Mouse (Mus musculus) v-Abl transformed pro-B cells (cell line): ENCODE data around the gene Soga3.

Experiments used
- in situ Hi-C, 2 experiments: fragments of 400-800 bp; cut with MboI; formaldehyde crosslinking; loops; one replicate each; pipeline ENCODE4 v1.15.1; 2025; ENCODE audit not compliant: unreplicated experiment in 2 of 2

The Soga3 gene

DNA sequence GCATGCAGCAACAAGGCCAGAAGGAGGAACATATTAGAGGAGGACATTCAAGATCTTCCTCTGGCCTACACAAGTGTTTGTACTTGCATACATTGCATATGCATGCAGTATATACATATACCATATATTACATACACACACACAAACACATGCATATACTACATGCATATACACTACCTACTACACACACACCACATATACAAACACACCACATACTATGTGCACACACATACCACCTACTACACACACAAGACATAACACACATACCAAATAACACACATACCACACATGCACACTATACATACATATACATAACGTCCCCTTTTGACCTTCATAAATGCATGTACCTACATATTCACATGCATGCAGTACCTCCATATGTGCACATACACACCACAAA, 57.0 kb downstream of the Soga3 start:
- in situ Hi-C loops, result no loop called here

DNA sequence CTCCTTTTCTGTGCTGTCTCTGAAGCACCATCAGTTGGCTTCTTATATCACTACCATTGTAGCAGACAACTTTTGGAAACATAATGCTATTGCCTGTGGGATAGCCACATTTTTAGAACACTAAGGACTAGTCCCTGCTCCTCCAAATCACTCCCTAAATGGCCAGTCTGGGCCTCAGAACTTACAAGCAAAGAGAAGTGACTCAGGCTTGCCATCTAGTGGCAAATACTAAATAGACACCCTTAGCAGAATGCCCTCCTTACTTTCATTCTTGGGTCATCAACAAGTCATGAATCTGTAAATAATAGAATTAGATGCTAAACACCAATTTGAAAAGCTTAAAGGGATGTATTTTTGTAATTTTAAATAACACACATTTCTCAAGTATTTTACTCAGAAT, 63.1 kb downstream of the Soga3 start:
- in situ Hi-C loops, result no loop called here

DNA sequence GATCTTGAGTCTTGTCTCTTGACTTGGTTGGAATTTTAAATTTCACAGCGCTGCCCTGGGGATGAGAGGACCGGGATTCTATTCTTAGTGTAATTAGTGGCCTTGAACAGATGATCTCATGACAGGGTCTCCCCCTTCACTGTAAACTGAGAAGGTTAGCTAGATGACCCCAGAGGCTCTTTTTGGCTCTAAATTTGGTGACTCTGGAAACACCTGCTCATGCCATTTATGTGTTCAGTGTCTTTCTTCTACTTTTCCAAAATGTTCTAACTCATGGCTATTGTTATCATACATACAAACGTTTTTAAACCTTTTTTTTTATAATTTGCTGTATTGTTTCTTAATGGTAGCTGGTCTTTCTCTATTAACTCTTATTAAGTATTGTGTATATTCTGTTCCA, 65.1 kb downstream of the Soga3 start:
- in situ Hi-C loops, result no loop called here

DNA sequence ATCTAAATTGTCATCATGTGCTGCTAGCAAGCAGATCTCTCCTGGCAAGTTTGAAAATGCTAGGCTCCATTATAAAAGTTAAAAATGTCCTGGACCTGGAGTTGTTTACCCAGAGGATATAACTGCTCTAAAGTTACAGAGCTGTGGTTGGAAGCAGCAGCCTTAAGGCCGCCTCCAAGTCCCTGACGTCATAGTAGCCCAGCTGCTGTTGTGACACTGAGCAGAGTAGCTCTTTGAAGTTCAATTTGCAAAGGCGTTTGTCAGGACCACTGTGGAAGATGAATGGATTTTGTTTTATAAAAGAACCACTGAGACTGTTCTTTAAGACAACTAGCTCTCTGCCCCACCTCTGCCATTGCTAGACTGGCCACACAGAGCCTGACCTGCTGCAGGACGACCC, 67.8 kb downstream of the Soga3 start, which contains the start of gene 9330159F19Rik:
Gene 9330159F19Rik, plus strand, starts transcription at position 154 of the 400 bp plus-strand sequence.
- in situ Hi-C loops, result no loop called here

DNA sequence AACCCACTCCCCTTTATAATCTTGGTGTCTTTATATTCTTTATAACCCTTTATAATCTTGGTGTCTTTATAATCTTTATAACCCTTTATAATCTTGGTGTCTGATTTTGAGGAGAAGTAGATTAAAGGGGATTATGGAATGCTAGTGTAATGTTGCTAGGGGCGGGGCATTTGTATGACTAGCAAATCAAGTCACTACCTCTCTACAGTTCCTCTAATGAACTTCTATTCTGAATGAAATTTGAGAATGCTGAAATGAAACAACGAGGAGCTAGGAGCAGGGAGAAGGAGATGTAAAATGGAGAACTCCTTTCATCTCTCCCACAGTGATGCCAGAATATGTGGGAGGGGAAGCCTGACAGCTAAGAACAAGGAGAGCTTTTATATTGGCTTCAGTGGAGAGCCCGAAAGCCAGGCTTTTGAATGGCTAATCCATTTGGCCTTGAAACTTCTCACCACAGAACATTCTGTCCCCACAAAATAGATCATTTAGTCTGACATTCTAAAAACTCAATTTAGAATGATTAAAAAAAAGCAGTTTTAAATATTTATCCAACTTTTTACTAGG, 70.0 kb downstream of the Soga3 start:
- in situ Hi-C loops, result no loop called here

DNA sequence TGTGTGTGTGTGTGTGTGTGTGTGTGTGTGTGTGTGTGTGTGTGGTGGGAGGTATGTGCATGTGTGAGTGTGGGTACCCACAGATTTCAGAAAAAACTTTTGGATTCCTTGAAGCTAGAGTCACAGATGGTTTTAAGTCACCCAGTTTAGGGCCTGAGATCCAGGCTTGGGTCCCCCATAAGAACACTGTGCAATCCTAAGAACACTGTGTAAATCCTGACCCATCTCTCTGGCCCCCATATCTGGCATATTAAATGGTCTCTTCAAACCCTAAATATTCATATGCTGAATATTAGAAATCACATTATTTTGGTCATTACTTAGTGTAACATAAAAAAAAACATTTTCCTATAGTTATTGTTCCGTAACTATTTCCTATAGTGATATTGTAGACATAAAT, 73.3 kb downstream of the Soga3 start:
- in situ Hi-C loops, result no loop called here

DNA sequence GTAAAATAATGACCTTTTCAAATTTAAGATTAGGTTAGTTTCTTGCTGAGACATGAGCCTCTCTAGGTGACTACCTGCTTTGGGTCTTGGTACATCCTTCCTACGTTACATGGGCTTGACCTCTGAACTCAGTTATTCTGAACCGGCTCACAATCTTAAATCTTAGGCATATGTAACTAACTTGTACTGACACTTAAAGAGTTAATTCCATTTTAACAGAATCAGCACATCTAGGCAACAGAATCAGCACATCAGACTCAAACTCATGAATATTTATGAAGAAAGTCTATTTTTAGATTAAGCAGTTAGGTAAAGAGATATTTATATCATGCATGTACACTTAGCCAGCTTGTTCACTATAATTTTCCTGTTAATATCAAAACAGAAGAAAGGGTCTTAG, 73.8 kb downstream of the Soga3 start:
- in situ Hi-C loops, result no loop called here

DNA sequence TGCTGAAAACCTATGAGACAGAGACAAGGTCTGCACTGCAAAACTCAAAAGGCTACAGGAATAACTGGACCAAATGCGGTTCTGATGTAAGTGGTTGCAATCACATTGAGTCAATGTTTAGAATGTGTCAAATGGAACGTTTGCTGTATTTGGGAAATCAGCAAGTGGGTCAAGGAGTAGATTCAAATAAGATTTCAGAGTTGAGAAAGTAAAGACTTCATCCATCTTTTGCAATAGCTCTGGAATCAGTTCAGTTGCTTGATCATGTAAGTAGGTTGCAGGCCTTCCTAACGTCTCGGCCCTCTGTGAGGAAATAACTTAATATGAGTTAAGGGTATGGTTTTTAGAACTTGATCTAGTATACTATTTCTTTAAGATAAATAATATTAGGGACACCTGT, 81.7 kb downstream of the Soga3 start:
- in situ Hi-C loops, result no loop called here

DNA sequence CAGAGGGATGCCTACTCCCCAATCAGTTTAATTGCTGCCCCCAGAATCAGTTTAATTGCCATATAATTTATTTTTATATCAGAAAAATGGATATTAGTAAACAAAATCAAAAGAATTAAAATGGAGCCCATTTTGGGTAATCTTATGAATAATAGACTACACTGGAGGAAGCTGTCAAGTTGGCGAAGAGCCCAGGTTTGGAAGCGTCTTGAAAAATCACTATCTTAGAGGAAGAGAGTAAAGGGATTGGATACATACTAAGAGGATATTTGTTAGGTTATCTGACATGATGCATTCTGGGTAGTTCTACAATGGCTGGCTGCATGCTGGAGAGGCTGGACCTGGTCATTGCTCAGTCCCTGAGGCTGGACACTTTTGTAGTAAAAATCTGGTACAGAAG, 87.6 kb downstream of the Soga3 start:
- in situ Hi-C loops, result no loop called here
